ENCODE assay signal across 17 mouse cellular contexts in the genomic region with DNA sequence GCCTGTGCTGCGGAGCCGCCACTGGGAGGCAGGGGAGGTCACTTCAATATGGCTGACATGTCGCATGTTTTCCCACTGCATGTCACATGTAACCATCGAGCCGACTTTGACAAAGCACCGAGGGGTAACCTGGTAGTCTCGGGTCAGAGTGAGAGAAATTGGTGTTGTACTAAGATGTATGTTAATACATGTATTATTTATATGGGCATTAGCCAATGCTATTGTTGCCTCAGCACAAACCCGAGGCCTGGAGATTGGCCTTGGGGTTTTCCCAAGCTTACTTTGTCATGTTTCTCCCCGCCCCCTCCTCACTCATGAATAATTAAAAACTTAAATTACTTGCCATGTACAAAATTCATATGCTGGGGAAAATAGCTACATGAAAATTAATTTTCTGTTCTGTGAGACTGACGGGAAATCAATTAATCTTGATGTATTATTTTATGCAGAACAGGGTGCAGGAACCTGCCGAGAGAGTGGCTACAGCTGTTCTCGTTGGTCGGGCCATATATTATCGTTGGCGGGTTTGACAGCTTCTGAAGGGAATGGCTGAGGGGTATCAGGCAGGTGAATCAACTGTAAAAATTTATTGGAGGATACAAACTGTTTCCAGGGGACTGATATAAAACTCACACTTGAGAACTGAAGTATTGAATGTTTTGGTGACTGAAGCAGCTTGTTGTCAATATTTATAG.
DNase-seq lines count a peak whose midpoint lies in the region; ATAC-seq and TF ChIP-seq lines count a peak whose summit lies in the region.
"Had no signal": no experiment of that assay in that cellular context is flagged by ENCODE, and none has a peak within 500 bp of the region (broad histone marks: within the 10 kb centered on the region; RNA-seq: fewer than 3 reads in every experiment).

No protein-coding gene starts in this region.

- H3K27ac ChIP-seq in kidney, postnatal 0 days: no peak overlapping the region
- H3K27ac ChIP-seq in kidney, embryonic 14.5 days (ENCODE audit: low read depth, low read length): no peak overlapping the region
- H3K27ac ChIP-seq in neural tube, embryonic 11.5 days (ENCODE audit: low read depth, low read length): peak overlapping the region; percentile 1; the same call in 1 of the 2 replicates
- H3K27ac ChIP-seq in neural tube, embryonic 15.5 days (replicated peaks): no peak overlapping the region
- H3K27ac ChIP-seq in hindbrain, embryonic 14.5 days: no peak overlapping the region
- H3K27ac ChIP-seq: embryonic facial prominence, embryonic 10.5 days; forebrain, embryonic 13.5 days; heart, adult 2 months had no signal

- H3K9ac ChIP-seq in kidney, postnatal 0 days (ENCODE audit: low read depth, low read length): no peak overlapping the region
- H3K9ac ChIP-seq in kidney, embryonic 14.5 days (ENCODE audit: low read depth, low read length): no peak overlapping the region
- H3K9ac ChIP-seq in neural tube, embryonic 11.5 days (ENCODE audit: low read length): no peak overlapping the region
- no peak overlapping the region for H3K9ac ChIP-seq in neural tube, embryonic 15.5 days (replicated peaks)
- no peak overlapping the region for H3K9ac ChIP-seq in hindbrain, embryonic 14.5 days
- H3K9ac ChIP-seq: forebrain, embryonic 13.5 days; forebrain, postnatal 0 days; heart, embryonic 12.5 days had no signal

- no peak overlapping the region for H3K4me2 ChIP-seq in kidney, postnatal 0 days (ENCODE audit: low read length)
- H3K4me2 ChIP-seq in kidney, embryonic 14.5 days (replicated peaks; ENCODE audit: low read depth, low read length): no peak overlapping the region
- no peak overlapping the region for H3K4me2 ChIP-seq in neural tube, embryonic 11.5 days (ENCODE audit: low read depth)
- H3K4me2 ChIP-seq in neural tube, embryonic 15.5 days: no peak overlapping the region
- no peak overlapping the region for H3K4me2 ChIP-seq in hindbrain, embryonic 14.5 days (replicated peaks)
- H3K4me2 ChIP-seq: forebrain, embryonic 13.5 days; heart, embryonic 12.5 days had no signal

- H3K4me1 ChIP-seq in kidney, postnatal 0 days (replicated peaks; ENCODE audit: insufficient read depth, low read length): 0 out of 2 replicates have a peak, but pooled peaks cover 3% of the 10 kb centered on the region
- peaks cover 11% of the 10 kb centered on the region; the same call in 1 of the 2 replicates for H3K4me1 ChIP-seq in kidney, embryonic 14.5 days (ENCODE audit: control insufficient read depth, insufficient read depth, low read length)
- H3K4me1 ChIP-seq in neural tube, embryonic 11.5 days (ENCODE audit: control insufficient read depth, insufficient read depth, low read length): peaks cover 4% of the 10 kb centered on the region; the same call in 1 of the 2 replicates
- H3K4me1 ChIP-seq in neural tube, embryonic 15.5 days: peaks cover 21% of the 10 kb centered on the region; the same call in 1 of the 2 replicates
- peaks cover 8% of the 10 kb centered on the region for H3K4me1 ChIP-seq in hindbrain, embryonic 14.5 days (replicated peaks; ENCODE audit: control insufficient read depth, insufficient read depth, low read length)

- peak; percentile 13; the same call in 1 of the 2 replicates for TF ChIP-seq CTCF in kidney, postnatal 0 days (IDR thresholded peaks at IDR 0.05; ENCODE audit: low read depth)

- 80% methylated on average over 15 of the region's 15 CpGs for WGBS in kidney, postnatal 0 days
- WGBS in kidney, embryonic 14.5 days: 73% methylated on average over 15 of the region's 15 CpGs
- 72% methylated on average over 15 of the region's 15 CpGs for WGBS in neural tube, embryonic 11.5 days
- 49% methylated on average over 15 of the region's 15 CpGs for WGBS in neural tube, embryonic 15.5 days
- 48% methylated on average over 15 of the region's 15 CpGs for WGBS in hindbrain, embryonic 14.5 days

- no peaks in the 10 kb centered on the region for H3K36me3 ChIP-seq in kidney, postnatal 0 days (ENCODE audit: insufficient read depth, low read length)
- H3K36me3 ChIP-seq in kidney, embryonic 14.5 days (ENCODE audit: control insufficient read depth, insufficient read depth, low read length): no peaks in the 10 kb centered on the region
- H3K36me3 ChIP-seq in neural tube, embryonic 11.5 days (ENCODE audit: control insufficient read depth, insufficient read depth, low read length): no peaks in the 10 kb centered on the region
- H3K36me3 ChIP-seq in neural tube, embryonic 15.5 days: no peaks in the 10 kb centered on the region
- H3K36me3 ChIP-seq in hindbrain, embryonic 14.5 days (replicated peaks; ENCODE audit: control insufficient read depth, insufficient read depth): no peaks in the 10 kb centered on the region
- H3K36me3 ChIP-seq: embryonic facial prominence, embryonic 10.5 days; heart, embryonic 12.5 days had no signal

- no peak for DNase-seq in kidney, postnatal 0 days (ENCODE audit: low spot score)
- peak; percentile 47 for DNase-seq in neural tube, embryonic 11.5 days (ENCODE audit: low spot score)
- peak; percentile 37 for DNase-seq in hindbrain, embryonic 14.5 days (ENCODE audit: low spot score)
- DNase-seq in layer of hippocampus, adult 18-20 months (ENCODE audit: low spot score in 2 of 2): no peak
- DNase-seq: adrenal gland, adult 2 months; adrenal gland, postnatal 25 days; cerebellum, adult 2 months; cerebellum, postnatal 10 days; forebrain, postnatal 0 days; gastrocnemius, postnatal 14 days; heart, adult 2 months; heart, postnatal 36 days had no signal

- no peaks in the 10 kb centered on the region for H3K9me3 ChIP-seq in kidney, postnatal 0 days (replicated peaks; ENCODE audit: low read length)
- no peaks in the 10 kb centered on the region for H3K9me3 ChIP-seq in kidney, embryonic 14.5 days (ENCODE audit: control insufficient read depth, low read length)
- no peaks in the 10 kb centered on the region for H3K9me3 ChIP-seq in neural tube, embryonic 11.5 days (ENCODE audit: control insufficient read depth, low read length)
- H3K9me3 ChIP-seq in neural tube, embryonic 15.5 days (replicated peaks): no peaks in the 10 kb centered on the region
- H3K9me3 ChIP-seq in hindbrain, embryonic 14.5 days (ENCODE audit: control insufficient read depth, low read length): no peaks in the 10 kb centered on the region
- H3K9me3 ChIP-seq: embryonic facial prominence, embryonic 10.5 days; forebrain, embryonic 13.5 days; heart, embryonic 12.5 days had no signal

- H3K27me3 ChIP-seq in kidney, postnatal 0 days (ENCODE audit: insufficient read depth, low read length): no peaks in the 10 kb centered on the region
- H3K27me3 ChIP-seq in kidney, embryonic 14.5 days (ENCODE audit: control insufficient read depth, insufficient read depth, low read length): no peaks in the 10 kb centered on the region
- no peaks in the 10 kb centered on the region for H3K27me3 ChIP-seq in neural tube, embryonic 11.5 days (ENCODE audit: control insufficient read depth, insufficient read depth, low read length)
- H3K27me3 ChIP-seq in neural tube, embryonic 15.5 days (replicated peaks): 0 out of 2 replicates have a peak, but pooled peaks cover 4% of the 10 kb centered on the region
- no peaks in the 10 kb centered on the region for H3K27me3 ChIP-seq in hindbrain, embryonic 14.5 days (ENCODE audit: control insufficient read depth, insufficient read depth, low read length)
- H3K27me3 ChIP-seq: heart, embryonic 12.5 days had no signal

- no peak for ATAC-seq in kidney, postnatal 0 days (replicated peaks; ENCODE audit: low FRiP score, low read depth)
- ATAC-seq in kidney, embryonic 14.5 days (ENCODE audit: low FRiP score, low TSS enrichment): no peak
- ATAC-seq in neural tube, embryonic 11.5 days (ENCODE audit: insufficient read depth, low FRiP score, low TSS enrichment): no peak
- ATAC-seq in neural tube, embryonic 15.5 days (ENCODE audit: low FRiP score): no peak
- peak; percentile 27; the same call in 1 of the 2 replicates for ATAC-seq in hindbrain, embryonic 14.5 days (ENCODE audit: low FRiP score)
- ATAC-seq: forebrain, embryonic 13.5 days; forebrain, postnatal 0 days had no signal

- H3K4me3 ChIP-seq in kidney, postnatal 0 days (replicated peaks; ENCODE audit: low read depth, low read length): no peak overlapping the region
- H3K4me3 ChIP-seq in kidney, embryonic 14.5 days (ENCODE audit: low read length): no peak overlapping the region
- H3K4me3 ChIP-seq in neural tube, embryonic 11.5 days (ENCODE audit: low read depth, low read length): no peak overlapping the region
- no peak overlapping the region for H3K4me3 ChIP-seq in neural tube, embryonic 15.5 days (replicated peaks)
- no peak overlapping the region for H3K4me3 ChIP-seq in hindbrain, embryonic 14.5 days (replicated peaks; ENCODE audit: low read length)
- H3K4me3 ChIP-seq: embryonic facial prominence, embryonic 10.5 days; forebrain, embryonic 13.5 days; heart, adult 2 months; heart, embryonic 12.5 days had no signal

Comparison
In these comparisons a context has a peak if more than half of its experiments do, and no peak if none do; other contexts are left out.
1. DNase-seq: peak in neural tube, embryonic 11.5 days (single experiment) and hindbrain, embryonic 14.5 days (single experiment); none in kidney, postnatal 0 days (single experiment) and layer of hippocampus, adult 18-20 months (0 of 2).